Mouse (Mus musculus) heart, embryonic 12.5 days (tissue): ENCODE measurements around the gene Tmem117. TPM values are rescaled to one million over a fixed set of nuclear protein-coding genes. Genes with fewer than 3 reads are reported as not detected.

ENCODE experiments used
- ATAC-seq: fragments of 200-750 bp; cut with Nextera tagmentation; 2 replicates; pipeline ENCODE4 v1.8.0; 2017; ENCODE audit warnings: moderate TSS enrichment, moderate library complexity; ENCODE audit not compliant: insufficient number of reproducible peaks, low FRiP score
- H3K27ac ChIP-seq: fragments of 300-500 bp; sonication (generic); 2 replicates; pipeline ENCODE4 v1.5.1; 2016; ENCODE audit warnings: mild to moderate bottlenecking, moderate library complexity; ENCODE audit not compliant: poor library complexity, severe bottlenecking
- H3K27me3 ChIP-seq: fragments of 300-500 bp; sonication (generic); replicated peaks from 2 replicates; pipeline ENCODE4 v1.6.1; 2016; ENCODE audit warnings: mild to moderate bottlenecking, moderate library complexity
- H3K36me3 ChIP-seq: fragments of 300-500 bp; sonication (generic); 2 replicates; pipeline ENCODE4 v1.6.1; 2016; ENCODE audit warnings: mild to moderate bottlenecking, moderate library complexity
- H3K4me1 ChIP-seq: fragments of 300-500 bp; sonication (generic); replicated peaks from 2 replicates; pipeline ENCODE4 v1.6.1; 2016; ENCODE audit warnings: mild to moderate bottlenecking
- H3K4me2 ChIP-seq: fragments of 300-500 bp; sonication (generic); 2 replicates; pipeline ENCODE4 v1.6.1; 2016; ENCODE audit warnings: mild to moderate bottlenecking, moderate library complexity
- H3K4me3 ChIP-seq: fragments of 300-500 bp; sonication (generic); 2 replicates; pipeline ENCODE4 v1.5.1; 2016; ENCODE audit warnings: mild to moderate bottlenecking
- H3K9ac ChIP-seq: fragments of 300-500 bp; sonication (generic); 2 replicates; pipeline ENCODE4 v1.6.1; 2016; ENCODE audit warnings: mild to moderate bottlenecking, moderate library complexity
- H3K9me3 ChIP-seq: fragments of 300-500 bp; sonication (generic); replicated peaks from 2 replicates; pipeline ENCODE4 v1.6.1; 2016; ENCODE audit warnings: mild to moderate bottlenecking, moderate library complexity
- WGBS: fragments of 180-500 bp; shearing (Covaris S2); methylation state at CpG from one replicate; pipeline ENCODE4 v1.1.7; 2016; 5-methylcytosine and 5-hydroxymethylcytosine counted together
- polyA plus RNA-seq: library from polyadenylated mRNA; unstranded; fragments of >200 nt; fragmentation: Nextera tagmentation; extraction: Ambion mirVana; gene quantifications from 2 replicates; pipeline ENCODE4 v1.2.1, GENCODE M21; 2016

Gene Tmem117
- polyA plus RNA-seq, 1 experiment from 2014 or later, result 1.7 TPM

- Histone ChIP-seq H3K4me3 (no peak overlapping the region), H3K9me3 (no peaks in the 10 kb centered on the region), H3K27ac (no peak overlapping the region), H3K4me1 (peaks cover 3% of the 10 kb centered on the region; the same call in 1 of the 2 replicates), H3K27me3 (0 out of 2 replicates have a peak, but pooled peaks cover 3% of the 10 kb centered on the region), H3K36me3 (no peaks in the 10 kb centered on the region), H3K4me2 (no peak overlapping the region), H3K9ac (no peak overlapping the region)
- WGBS, result 24% methylated on average over 9 of the region's 9 CpGs
- no peak for ATAC-seq
Observed at GRCm38 (mm10) chr15:94661398-94661797, 32.4 kb downstream of the Tmem117 start.

GRCm38 (mm10) chr15:94664612-94665011, 35.6 kb downstream of the Tmem117 start:
- 72% methylated on average over 6 of the region's 6 CpGs for WGBS
- H3K27ac ChIP-seq, result no peak overlapping the region
- H3K4me3 ChIP-seq, result no peak overlapping the region
- 0 out of 2 replicates have a peak, but pooled peaks cover 3% of the 10 kb centered on the region for H3K27me3 ChIP-seq
- ATAC-seq, result no peak
- H3K4me2 ChIP-seq, result no peak overlapping the region
- H3K9me3 ChIP-seq, result no peaks in the 10 kb centered on the region
- H3K9ac ChIP-seq, result no peak overlapping the region
- no peaks in the 10 kb centered on the region for H3K36me3 ChIP-seq
- H3K4me1 ChIP-seq, result no peaks in the 10 kb centered on the region; the same call in 1 of the 2 replicates

GRCm38 (mm10) chr15:94681135-94681534, 52.1 kb downstream of the Tmem117 start:
- no peak overlapping the region for H3K27ac ChIP-seq
- H3K4me1 ChIP-seq, result no peaks in the 10 kb centered on the region
- H3K4me3 ChIP-seq, result no peak overlapping the region
- no peak for ATAC-seq
- no peak overlapping the region for H3K4me2 ChIP-seq
- H3K9me3 ChIP-seq, result no peaks in the 10 kb centered on the region
- H3K9ac ChIP-seq, result no peak overlapping the region
- H3K36me3 ChIP-seq, result no peaks in the 10 kb centered on the region
- H3K27me3 ChIP-seq, result no peaks in the 10 kb centered on the region
- 52% methylated on average over 3 of the region's 3 CpGs for WGBS

GRCm38 (mm10) chr15:94684269-94684668, 55.2 kb downstream of the Tmem117 start:
- Histone ChIP-seq H3K4me2 (no peak overlapping the region), H3K4me1 (no peaks in the 10 kb centered on the region), H3K9ac (no peak overlapping the region), H3K27ac (no peak overlapping the region), H3K36me3 (no peaks in the 10 kb centered on the region), H3K27me3 (no peaks in the 10 kb centered on the region), H3K9me3 (0 out of 2 replicates have a peak, but pooled peaks cover 2% of the 10 kb centered on the region), H3K4me3 (no peak overlapping the region)
- 73% methylated on average over 7 of the region's 7 CpGs for WGBS
- no peak for ATAC-seq

GRCm38 (mm10) chr15:94687176-94687575, 58.1 kb downstream of the Tmem117 start:
- no peak overlapping the region for H3K4me3 ChIP-seq
- H3K27ac ChIP-seq, result no peak overlapping the region
- H3K36me3 ChIP-seq, result no peaks in the 10 kb centered on the region
- H3K4me2 ChIP-seq, result no peak overlapping the region
- no peaks in the 10 kb centered on the region for H3K27me3 ChIP-seq
- ATAC-seq, result no peak
- H3K9ac ChIP-seq, result no peak overlapping the region
- 82% methylated on average over 7 of the region's 7 CpGs for WGBS
- no peaks in the 10 kb centered on the region for H3K4me1 ChIP-seq
- H3K9me3 ChIP-seq, result 0 out of 2 replicates have a peak, but pooled peaks cover 2% of the 10 kb centered on the region

- 69% methylated on average over 3 of the region's 3 CpGs for WGBS
- 0 out of 2 replicates have a peak, but pooled peaks cover 2% of the 10 kb centered on the region for H3K9me3 ChIP-seq
- no peaks in the 10 kb centered on the region for H3K36me3 ChIP-seq
- no peaks in the 10 kb centered on the region for H3K4me1 ChIP-seq
- H3K9ac ChIP-seq, result no peak overlapping the region
- H3K4me2 ChIP-seq, result no peak overlapping the region
- H3K4me3 ChIP-seq, result no peak overlapping the region
- H3K27me3 ChIP-seq, result no peaks in the 10 kb centered on the region
- no peak for ATAC-seq
- H3K27ac ChIP-seq, result no peak overlapping the region
Observed at GRCm38 (mm10) chr15:94687629-94688028, 58.6 kb downstream of the Tmem117 start.

- Histone ChIP-seq H3K9me3 (0 out of 2 replicates have a peak, but pooled peaks cover 2% of the 10 kb centered on the region), H3K27ac (no peak overlapping the region), H3K27me3 (no peaks in the 10 kb centered on the region), H3K4me1 (no peaks in the 10 kb centered on the region), H3K36me3 (no peaks in the 10 kb centered on the region), H3K4me3 (no peak overlapping the region), H3K4me2 (no peak overlapping the region), H3K9ac (no peak overlapping the region)
- WGBS, result 76% methylated on average over 5 of the region's 5 CpGs
- ATAC-seq, result no peak
Observed at GRCm38 (mm10) chr15:94689195-94689883, 60.3 kb downstream of the Tmem117 start.

- WGBS, result 57% methylated on average over 6 of the region's 6 CpGs
- Histone ChIP-seq H3K27me3 (no peaks in the 10 kb centered on the region), H3K4me3 (no peak overlapping the region), H3K9ac (no peak overlapping the region), H3K36me3 (no peaks in the 10 kb centered on the region), H3K4me2 (no peak overlapping the region), H3K9me3 (0 out of 2 replicates have a peak, but pooled peaks cover 2% of the 10 kb centered on the region), H3K27ac (no peak overlapping the region), H3K4me1 (no peaks in the 10 kb centered on the region)
- ATAC-seq, result no peak
Observed at GRCm38 (mm10) chr15:94689884-94690231, 60.8 kb downstream of the Tmem117 start.

GRCm38 (mm10) chr15:94722759-94723158, 93.7 kb downstream of the Tmem117 start:
- H3K27ac ChIP-seq, result no peak overlapping the region
- H3K4me2 ChIP-seq, result no peak overlapping the region
- no peak for ATAC-seq
- no peaks in the 10 kb centered on the region for H3K9me3 ChIP-seq
- no peak overlapping the region for H3K9ac ChIP-seq
- 24% methylated on average over 5 of the region's 5 CpGs for WGBS
- 0 out of 2 replicates have a peak, but pooled peaks cover 5% of the 10 kb centered on the region for H3K4me1 ChIP-seq
- no peaks in the 10 kb centered on the region for H3K27me3 ChIP-seq
- H3K4me3 ChIP-seq, result no peak overlapping the region
- H3K36me3 ChIP-seq, result no peaks in the 10 kb centered on the region

- Histone ChIP-seq H3K27ac (no peak overlapping the region), H3K4me1 (no peaks in the 10 kb centered on the region), H3K4me2 (no peak overlapping the region), H3K27me3 (no peaks in the 10 kb centered on the region), H3K9me3 (no peaks in the 10 kb centered on the region), H3K4me3 (no peak overlapping the region), H3K36me3 (no peaks in the 10 kb centered on the region), H3K9ac (no peak overlapping the region)
- ATAC-seq, result no peak
- 84% methylated on average over 4 of the region's 4 CpGs for WGBS
Observed at GRCm38 (mm10) chr15:94732104-94732503, 103.1 kb downstream of the Tmem117 start.

GRCm38 (mm10) chr15:94769227-94769626, 140.2 kb downstream of the Tmem117 start:
- Histone ChIP-seq H3K4me2 (no peak overlapping the region), H3K36me3 (no peaks in the 10 kb centered on the region), H3K9ac (no peak overlapping the region), H3K4me1 (no peaks in the 10 kb centered on the region), H3K4me3 (no peak overlapping the region), H3K27me3 (no peaks in the 10 kb centered on the region), H3K9me3 (no peaks in the 10 kb centered on the region), H3K27ac (no peak overlapping the region)
- WGBS, result 23% methylated on average over 4 of the region's 4 CpGs
- no peak for ATAC-seq
